Mouse (Mus musculus): Measurements from ENCODE around the gene Rnf183.

DNA sequence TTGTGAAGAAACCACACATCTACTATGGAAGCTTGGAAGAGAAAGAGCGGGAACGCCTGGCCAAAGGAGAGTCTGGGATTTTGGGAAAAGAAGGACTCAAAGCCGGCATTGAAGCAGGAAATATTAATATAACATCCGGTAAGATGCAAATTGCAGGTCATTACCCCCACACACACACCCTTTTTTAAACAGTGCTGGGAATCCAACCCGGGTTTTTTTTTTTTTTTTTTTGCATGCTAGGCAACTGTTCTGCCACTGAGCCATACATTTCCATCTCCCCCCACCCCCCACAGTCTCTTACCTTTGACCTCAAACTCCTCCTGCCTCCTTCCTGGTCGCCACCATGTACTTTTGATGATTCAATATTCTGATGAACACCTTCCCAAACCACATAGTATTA lies 25.4 kb downstream of the Rnf183 start:
- TF ChIP-seq POLR2A (IDR thresholded peaks at IDR 0.05; ENCODE audit: control insufficient read depth, extremely low read depth, insufficient read depth, low read length, poor library complexity) (no peak), CTCF (IDR thresholded peaks at IDR 0.05; ENCODE audit: borderline replicate concordance, control insufficient read depth, extremely low read depth, insufficient read depth, low read length, poor library complexity) (no peak)
